Mouse (Mus musculus) A20 (cell line): ENCODE data around the gene Matn3.

ENCODE experiments used
- DNase-seq: peaks from one replicate; pipeline ENCODE4 v3.0.0-alpha.2; 2011; ENCODE audit warnings: low read depth, low spot score

The Matn3 gene

DNA sequence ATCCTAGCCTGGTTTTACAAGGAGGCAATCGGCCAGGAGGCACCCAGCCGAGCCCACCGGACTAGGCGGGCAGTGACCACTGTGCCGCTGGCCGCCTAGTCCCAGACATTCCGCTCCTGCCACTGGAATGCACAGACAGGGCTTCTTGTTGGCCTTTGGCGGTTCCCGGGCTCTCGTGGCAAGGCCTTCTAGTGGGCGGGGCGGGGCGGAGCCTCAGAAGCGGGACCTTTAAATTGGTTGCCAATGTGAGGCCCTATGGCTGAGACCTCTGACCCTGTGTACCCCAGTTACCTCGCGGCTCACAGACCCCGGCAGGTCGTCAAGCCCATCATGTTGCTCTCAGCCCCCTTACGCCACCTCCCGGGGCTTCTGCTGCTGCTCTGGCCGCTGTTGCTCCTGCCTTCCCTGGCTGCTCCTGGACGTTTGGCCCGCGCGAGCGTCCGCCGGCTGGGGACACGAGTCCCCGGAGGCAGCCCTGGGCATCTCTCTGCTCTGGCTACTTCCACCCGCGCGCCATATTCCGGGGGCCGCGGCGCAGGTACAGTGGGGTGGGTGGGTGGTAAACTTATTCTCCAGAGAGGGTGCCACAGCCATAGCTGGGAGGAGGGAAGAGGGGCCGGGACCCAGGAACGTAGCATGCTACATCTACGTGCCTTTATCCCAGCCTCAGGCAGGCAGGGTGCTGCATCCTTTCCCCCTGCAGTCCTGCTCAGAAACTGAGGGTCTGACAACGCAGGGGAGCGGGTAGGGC, at the start of gene Matn3:
Gene Matn3, plus strand, starts transcription at position 216 of the 751 bp plus-strand sequence.
- no peak for DNase-seq

DNA sequence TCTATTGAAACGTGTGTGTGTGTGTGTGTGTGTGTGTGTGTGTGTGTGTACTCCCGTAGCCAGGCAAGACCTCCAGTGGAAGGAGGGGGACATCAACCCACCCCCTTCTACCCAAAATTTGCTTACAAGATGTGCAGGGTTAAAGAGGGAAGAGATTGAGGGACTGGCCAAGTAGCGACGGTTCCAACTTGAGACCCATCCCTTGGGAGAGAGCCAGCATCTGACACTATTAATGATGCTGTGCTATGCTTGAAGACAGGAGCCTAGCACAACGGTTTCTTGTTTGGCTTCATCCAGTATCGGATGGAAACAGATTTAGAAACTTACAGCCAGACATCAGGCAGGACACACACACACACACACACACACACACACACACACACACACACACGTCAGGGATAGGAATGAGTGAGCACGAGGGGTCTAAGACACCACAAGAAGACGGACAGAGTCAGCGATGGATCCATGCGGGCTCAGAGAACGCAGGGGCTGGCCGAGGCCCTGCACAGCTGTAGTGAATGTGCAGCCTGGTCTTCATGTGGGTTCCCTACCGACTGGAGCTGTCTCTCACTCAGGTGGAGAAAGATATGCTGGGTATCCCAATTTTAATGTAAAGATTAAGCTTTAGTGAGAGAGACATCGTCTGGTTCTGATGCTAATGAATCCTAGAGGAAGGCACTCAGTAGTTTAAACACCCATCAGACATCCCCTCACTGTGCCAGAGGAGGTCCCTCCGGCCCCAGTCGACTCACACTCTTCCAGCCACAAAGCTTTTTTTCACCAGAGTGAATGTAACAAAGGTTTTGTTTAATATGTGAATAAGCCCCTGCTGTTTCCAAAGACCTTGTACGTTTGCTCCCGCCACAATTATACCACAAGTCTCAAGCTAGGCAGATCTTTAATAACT, 48.6 kb upstream of the Matn3 start:
- no peak for DNase-seq

DNA sequence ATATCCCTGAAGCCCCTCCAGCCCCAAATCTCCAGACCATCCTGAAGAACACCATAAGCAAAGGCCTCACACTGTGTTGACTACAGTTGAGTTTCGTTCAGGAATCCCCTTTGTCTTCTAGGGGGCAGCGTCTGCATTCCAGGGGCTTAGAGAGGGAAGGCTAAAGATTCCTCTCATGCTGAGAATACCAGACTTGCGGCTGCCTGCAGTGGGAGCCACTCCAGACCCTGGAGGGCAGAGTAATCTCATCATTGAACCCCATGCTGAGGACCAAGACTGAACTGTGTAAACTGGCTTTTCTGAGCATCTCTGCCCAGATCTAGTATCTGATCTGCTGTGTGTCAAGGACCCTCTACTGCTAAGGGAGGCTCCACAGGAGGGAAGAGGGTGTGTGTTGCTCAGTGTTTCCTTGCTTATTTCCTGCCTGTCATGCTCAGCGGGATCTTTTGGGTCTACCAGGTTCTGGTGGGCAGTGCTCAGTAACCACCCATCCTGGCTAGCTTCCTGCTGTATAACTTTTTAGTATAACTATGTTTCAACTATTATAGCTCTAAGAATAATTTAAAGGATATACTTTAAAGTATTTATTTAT, 47.5 kb upstream of the Matn3 start:
- no peak for DNase-seq

DNA sequence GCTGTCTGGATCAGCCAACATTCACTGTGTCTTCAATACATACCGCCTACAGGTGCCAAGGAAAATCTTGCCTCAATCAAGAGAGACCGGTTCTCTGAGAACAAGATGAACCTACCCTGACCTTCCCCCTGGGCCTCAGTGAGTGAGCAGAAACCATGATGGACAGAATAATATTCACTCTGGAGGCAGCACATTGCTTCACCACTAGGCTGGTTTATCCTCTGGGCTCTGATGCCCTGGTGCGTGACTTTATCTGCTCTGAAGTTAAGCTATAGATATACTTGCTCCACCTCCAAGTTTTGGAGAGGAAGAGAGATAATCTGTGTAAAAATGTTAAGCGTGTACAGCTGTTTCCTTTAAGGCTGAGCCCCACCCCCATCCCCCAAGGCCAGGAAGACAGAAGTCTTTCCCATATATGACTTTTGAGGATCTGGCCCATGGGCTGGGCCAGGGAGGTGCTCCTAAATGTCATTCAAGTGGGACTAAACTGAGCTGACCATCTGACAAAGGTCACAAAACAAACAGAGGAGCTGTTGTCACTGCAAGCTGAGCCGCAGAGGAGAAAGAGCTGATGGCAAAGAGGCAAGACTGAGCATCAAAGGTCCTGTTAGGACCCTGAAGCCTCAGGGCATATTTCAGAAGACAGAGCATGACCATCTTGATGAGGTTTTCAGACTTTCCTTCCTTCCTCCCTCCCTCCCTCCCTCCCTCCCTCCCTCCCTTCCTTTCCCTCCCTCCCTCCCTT, 46.6 kb upstream of the Matn3 start:
- DNase-seq, result no peak

GRCm38 (mm10) chr12:8901934-8902333, 45.8 kb upstream of the Matn3 start:
- DNase-seq, result no peak

- peak; percentile 19 for DNase-seq
Measured at GRCm38 (mm10) chr12:8902479-8902878, 45.2 kb upstream of the Matn3 start.

DNA sequence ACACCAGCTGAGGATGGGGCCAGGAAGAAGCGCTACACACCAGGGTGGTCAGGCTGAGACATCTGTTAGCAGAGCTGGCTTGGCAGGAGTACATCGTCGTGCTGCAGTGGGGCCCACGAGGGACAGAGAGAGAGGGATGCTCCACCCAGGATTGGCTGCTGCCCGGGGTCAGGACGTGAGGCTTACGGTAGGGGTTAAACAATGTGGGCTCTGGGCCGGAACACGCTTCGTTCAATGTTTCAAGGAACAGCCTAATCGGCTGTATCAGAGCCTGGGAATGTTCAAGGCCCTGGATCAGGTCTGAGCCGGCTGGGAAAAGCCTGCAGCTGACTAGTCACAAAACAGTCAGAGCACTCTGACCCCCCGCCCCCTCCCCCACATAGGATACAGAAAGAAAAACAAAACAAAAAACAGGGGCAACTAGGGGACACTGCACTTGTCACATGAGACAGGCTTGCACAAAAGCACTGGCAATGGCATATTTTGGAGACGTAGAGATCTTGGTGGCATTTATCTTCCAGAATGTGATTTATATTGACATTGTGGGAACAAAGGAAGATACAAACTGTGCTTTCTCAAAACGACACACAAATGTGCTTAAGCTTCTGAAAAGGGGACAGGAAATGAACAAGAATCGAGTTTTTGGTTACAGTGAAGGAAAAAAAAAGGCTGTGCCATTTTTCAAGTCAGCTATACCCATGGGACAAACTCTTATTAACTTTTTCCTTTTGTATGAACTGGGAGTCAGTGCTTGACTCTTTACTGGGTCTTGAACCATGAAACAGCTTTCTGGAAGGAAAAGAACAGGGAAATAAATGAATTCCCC, 34.7 kb upstream of the Matn3 start:
- no peak for DNase-seq

GRCm38 (mm10) chr12:8913701-8914340, 33.9 kb upstream of the Matn3 start:
- DNase-seq, result no peak

DNA sequence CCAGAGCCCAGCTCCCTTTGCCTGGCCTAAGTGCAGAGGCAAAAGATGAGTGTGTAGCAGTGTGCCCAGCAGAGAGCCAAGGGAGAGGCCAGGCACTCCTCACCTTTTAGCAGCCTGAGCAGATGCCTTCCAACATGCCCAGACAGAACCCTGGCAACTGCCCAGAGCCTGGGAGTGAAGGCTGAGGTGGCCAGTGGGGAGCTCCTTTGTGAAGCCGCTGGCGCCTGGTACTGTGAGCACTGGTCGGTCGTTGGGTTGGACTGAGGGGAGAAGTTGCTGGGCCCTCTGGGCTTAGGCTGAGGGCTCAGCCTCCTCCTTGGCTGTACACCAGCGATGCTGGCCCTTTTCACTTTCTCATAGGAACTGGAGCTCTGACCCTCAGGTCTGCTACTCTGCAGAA, 31.4 kb upstream of the Matn3 start:
- DNase-seq, result no peak

- no peak for DNase-seq
Measured at GRCm38 (mm10) chr12:8919231-8919630, 28.5 kb upstream of the Matn3 start.

DNA sequence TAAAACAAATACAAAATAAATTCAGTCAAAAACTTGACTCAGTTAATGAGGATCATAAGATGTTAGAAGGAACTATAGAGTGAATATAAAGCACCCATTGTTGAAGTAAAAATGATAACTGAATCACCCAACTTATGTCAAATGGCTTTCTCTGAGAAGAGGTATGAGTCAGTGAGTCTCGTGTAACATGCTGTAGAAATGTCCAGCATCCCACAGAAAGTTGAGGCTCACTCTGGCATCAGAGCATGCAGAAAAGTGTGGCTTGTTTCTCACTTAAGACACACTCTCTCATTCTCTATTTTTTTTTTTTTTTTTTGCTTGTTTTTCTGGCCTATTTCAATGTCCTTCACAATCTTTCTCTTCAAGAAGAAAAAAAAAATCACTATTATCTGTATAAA, 26.7 kb upstream of the Matn3 start:
- no peak for DNase-seq

GRCm38 (mm10) chr12:8921394-8922368, 26.0 kb upstream of the Matn3 start, which contains the start of gene Laptm4a:
Gene Laptm4a, plus strand, starts transcription at chr12:8921664.
- peak; percentile 99 for DNase-seq

DNA sequence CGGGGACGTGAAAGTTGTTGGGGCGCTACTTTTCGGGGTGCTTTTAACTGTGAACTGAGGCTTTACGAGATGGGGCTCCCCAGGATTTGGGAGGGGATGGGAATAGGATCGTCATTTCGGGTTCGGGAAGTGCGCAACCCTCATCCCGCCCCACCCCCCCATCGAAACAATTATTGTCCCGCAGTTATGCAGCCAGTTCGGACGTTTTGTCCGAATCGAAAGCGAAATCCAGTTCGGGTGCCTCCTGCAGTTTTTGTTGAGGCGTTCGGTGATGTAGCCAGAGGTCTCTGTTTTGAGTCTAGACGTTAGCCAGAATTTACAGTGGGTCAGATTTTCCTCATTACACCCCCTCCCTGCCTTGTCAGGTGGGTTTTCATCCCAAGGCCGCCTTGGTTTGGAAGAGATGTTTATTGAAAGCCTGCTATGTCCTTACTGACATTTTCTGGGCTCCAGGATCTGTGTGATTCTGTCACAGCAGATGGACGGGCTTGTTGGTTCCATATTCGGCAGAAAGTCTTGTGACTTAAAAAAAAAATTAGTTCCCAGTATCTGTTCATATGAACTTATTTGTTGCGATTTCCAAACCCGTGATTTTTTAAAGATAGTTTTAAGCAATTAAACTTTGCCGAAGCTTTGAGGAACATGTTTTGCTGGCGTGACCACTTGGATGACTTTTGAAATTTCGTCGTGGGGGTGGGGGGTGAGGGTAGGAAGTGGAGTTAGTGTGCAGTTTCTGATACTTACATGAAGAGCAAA, 25.2 kb upstream of the Matn3 start:
- DNase-seq, result peak; percentile 58

DNA sequence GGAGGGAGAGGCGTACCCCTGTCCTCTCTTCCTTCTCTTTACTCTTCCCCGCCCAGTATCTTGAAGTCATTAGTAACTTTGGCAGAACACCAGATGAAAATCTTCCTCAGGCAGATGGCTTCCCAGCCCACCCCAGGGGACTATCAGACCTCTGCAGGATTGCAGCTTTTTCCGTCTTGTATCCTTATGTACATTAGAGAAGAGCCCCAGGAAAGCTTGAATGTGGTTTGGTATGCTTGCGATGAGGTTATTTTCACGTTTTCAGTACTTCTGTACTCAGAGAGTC, 24.7 kb upstream of the Matn3 start:
- no peak for DNase-seq

- DNase-seq, result no peak
Measured at GRCm38 (mm10) chr12:8923603-8924002, 24.1 kb upstream of the Matn3 start.

DNA sequence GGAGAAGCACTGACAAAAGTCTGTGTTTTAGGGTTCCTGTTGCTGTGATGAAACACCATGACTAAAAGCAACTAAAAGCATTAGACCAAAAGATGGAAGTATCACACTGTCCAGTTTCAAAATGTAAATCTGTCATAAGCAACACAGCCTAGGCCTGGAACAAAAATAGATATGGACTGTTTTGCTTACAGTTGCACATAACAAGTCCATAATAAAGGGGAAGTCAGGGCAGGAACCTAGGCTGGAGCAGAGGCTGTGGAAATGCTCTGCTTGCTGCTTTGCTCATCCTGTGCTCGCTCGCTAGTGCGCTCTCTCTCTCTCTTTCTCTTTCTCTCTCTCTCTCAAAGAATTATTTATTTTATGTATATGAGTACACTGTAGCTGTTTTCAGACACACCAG, 20.1 kb upstream of the Matn3 start:
- peak; percentile 57 for DNase-seq

GRCm38 (mm10) chr12:8928766-8929165, 19.0 kb upstream of the Matn3 start:
- DNase-seq, result no peak

- DNase-seq, result no peak
Measured at GRCm38 (mm10) chr12:8931083-8931482, 16.6 kb upstream of the Matn3 start.

- DNase-seq, result no peak
Measured at GRCm38 (mm10) chr12:8935349-8935748, 12.4 kb upstream of the Matn3 start.
